Mouse (Mus musculus): ENCODE data around the gene Tmem176b. TPM values are rescaled to one million over a fixed set of nuclear protein-coding genes. Genes with fewer than 3 reads are reported as not detected.

Tmem176b gene
- 18.8 TPM for polyA plus RNA-seq (2017; shearing (Covaris generic))

DNA sequence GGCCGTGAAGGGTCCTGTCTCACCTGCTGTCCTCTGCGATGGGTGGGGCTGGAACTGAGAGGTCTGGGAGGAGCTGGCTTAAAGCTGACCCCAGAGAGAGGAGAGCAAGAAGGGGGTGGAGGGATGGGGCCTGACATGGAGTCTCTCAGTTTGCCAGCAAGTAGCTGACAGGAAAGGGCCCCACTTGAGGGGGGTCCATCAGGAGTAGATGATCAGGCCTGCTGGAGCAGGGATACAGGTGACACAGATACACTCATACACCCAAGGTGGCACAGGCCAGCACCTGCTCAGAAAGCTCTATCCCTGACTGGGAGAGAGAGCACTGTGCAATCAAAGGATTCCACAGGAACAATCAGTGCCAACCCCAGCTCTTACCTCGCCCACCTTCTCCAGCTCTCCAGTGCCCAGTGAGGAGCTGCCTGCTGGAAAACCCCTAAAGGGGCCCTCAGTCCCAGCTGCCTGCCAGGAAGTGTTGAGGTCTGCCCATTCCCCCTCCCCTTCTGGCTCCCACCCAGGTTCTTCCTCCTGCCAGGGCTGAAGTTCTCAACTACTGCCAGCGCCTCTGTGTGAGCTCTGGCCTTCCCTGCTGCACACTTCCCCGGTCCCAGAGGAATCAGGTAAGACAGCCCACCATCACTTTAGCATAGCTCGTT lies at the start of gene Tmem176b:
Gene Tmem176b, minus strand, starts transcription at position 524 of the 653 bp plus-strand sequence.

DNA sequence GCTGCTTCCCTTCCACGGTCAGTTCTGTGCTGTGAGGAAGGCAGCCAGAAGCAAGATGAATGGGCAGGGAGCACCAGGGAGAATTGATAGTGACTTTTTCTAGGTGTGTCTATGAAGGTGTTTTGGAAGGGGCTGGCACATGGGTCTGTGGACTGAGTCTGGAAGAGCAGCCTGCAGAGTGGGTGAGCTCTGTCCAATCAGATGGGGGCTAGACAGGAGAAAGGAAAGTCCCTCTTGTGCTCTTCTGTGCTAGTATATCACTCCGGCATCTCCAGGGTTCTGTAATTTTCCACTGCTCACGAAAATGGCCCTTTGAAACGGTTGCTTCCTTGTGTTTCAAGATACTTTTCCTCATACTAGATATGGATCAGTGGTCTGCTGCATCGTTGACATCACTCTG lies 31.3 kb upstream of the Tmem176b start, which contains the start of gene Aoc1:
Gene Aoc1, plus strand, starts transcription at position 301 of the 400 bp plus-strand sequence.

DNA sequence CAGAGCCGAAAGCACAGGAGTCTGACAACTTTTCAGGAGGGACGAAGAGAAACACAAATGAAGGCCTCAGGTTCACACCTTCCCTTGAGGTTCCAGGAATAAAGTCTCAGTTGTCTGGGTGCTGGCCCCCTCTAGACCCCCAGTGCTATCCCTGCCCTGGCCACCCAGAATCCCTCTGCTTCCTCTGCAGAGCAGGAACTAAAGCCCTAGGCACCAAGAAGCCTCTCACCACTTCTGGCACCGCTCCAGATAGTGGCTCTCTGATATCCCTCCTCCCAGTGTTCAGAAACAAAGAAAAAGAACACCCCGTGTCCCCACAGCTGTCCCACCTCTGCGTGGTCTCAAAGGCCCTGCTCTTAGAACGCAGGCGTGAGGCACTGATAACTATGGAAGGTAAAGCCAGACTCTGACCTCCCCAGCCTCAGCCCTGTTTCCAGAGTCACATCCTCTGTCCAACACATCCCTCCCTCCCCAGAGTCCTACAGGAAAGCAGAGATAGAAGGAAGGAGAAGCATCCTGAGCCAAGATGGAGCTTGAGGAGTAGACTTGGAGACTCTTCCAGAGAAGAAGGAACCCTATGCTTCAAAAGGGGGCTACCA lies 826 bp downstream of the Tmem176b start, which contains the start of gene Tmem176a:
Gene Tmem176a, plus strand, starts transcription at position 549 of the 599 bp plus-strand sequence.

Other genes starting within 250 kb of the Tmem176b start
- gene Repin1, start 247.6 kb downstream of the Tmem176b start, polyA plus RNA-seq (2017; shearing (Covaris generic)), result 3.4 TPM
- gene Gm44965, start 247.6 kb downstream of the Tmem176b start, polyA plus RNA-seq (2017; shearing (Covaris generic)), result not detected
- 3.3 TPM for gene Zfp775, start 239.4 kb downstream of the Tmem176b start, polyA plus RNA-seq (2017; shearing (Covaris generic))
- gene AI854703, start 214.7 kb downstream of the Tmem176b start, polyA plus RNA-seq (2017; shearing (Covaris generic)), result 5.2 TPM
- 194 TPM for gene Gimap8, start 194.3 kb downstream of the Tmem176b start, polyA plus RNA-seq (2017; shearing (Covaris generic))
- gene Gimap9, start 165.4 kb downstream of the Tmem176b start, polyA plus RNA-seq (2017; shearing (Covaris generic)), result 285 TPM
- 1,424 TPM for gene Gimap4, start 156.9 kb downstream of the Tmem176b start, polyA plus RNA-seq (2017; shearing (Covaris generic))
- 1,045 TPM for gene Gimap6, start 133.3 kb downstream of the Tmem176b start, polyA plus RNA-seq (2017; shearing (Covaris generic))
- gene Gm28053, start 122.9 kb downstream of the Tmem176b start, polyA plus RNA-seq (2017; shearing (Covaris generic)), result 29.9 TPM
- gene Gimap7, start 122.9 kb downstream of the Tmem176b start, polyA plus RNA-seq (2017; shearing (Covaris generic)), result 306 TPM
- 196 TPM for gene Gimap1, start 102.4 kb downstream of the Tmem176b start, polyA plus RNA-seq (2017; shearing (Covaris generic))
- gene Gimap5, start 95.3 kb downstream of the Tmem176b start, polyA plus RNA-seq (2017; shearing (Covaris generic)), result 259 TPM
- 2,133 TPM for gene Gimap3, start 70.6 kb downstream of the Tmem176b start, polyA plus RNA-seq (2017; shearing (Covaris generic))
- 12.9 TPM for gene Tmem176a, start 577 bp downstream of the Tmem176b start, polyA plus RNA-seq (2017; shearing (Covaris generic))
- not detected for gene Aoc1, start 31.4 kb upstream of the Tmem176b start, polyA plus RNA-seq (2017; shearing (Covaris generic))
- gene 1600015I10Rik, start 88.4 kb upstream of the Tmem176b start, polyA plus RNA-seq (2017; shearing (Covaris generic)), result not detected
- not detected for gene Doxl2, start 133.5 kb upstream of the Tmem176b start, polyA plus RNA-seq (2017; shearing (Covaris generic))
- not detected for gene Svs1, start 145.4 kb upstream of the Tmem176b start, polyA plus RNA-seq (2017; shearing (Covaris generic))
- 2.8 TPM for gene Gpnmb, start 195.1 kb upstream of the Tmem176b start, polyA plus RNA-seq (2017; shearing (Covaris generic))
- gene Malsu1, start 232.3 kb upstream of the Tmem176b start, polyA plus RNA-seq (2017; shearing (Covaris generic)), result 21.0 TPM

All from CD4-positive, CD25-positive, alpha-beta regulatory T cell, adult 9 weeks (primary cell).